Mouse (Mus musculus) cortical plate, adult 2 months (tissue): ENCODE results near the gene Tmc5. TPM values are rescaled to one million over a fixed set of nuclear protein-coding genes. Genes with fewer than 3 reads are reported as not detected.

ENCODE experiments used
- H3K27ac ChIP-seq: fragments of 200-500 bp; 2 replicates; pipeline ENCODE4 v1.5.1; 2012; ENCODE audit warnings: low read length, control low read depth, inconsistent platforms; ENCODE audit not compliant: insufficient read depth
- H3K4me1 ChIP-seq: fragments of 200-500 bp; 2 replicates; pipeline ENCODE4 v1.6.1; 2011; ENCODE audit warnings: low read length; ENCODE audit not compliant: control insufficient read depth, insufficient read depth
- H3K4me3 ChIP-seq: fragments of 200-500 bp; 2 replicates; pipeline ENCODE4 v1.5.1; 2011; ENCODE audit warnings: mild to moderate bottlenecking, low read length, control low read depth; ENCODE audit not compliant: insufficient read depth
- CTCF ChIP-seq: fragments of 200-500 bp; IDR thresholded peaks from 2 replicates; pipeline ENCODE4 v1.5.1; 2011; ENCODE audit warnings: mild to moderate bottlenecking, control low read depth, low read length; ENCODE audit not compliant: insufficient read depth; ENCODE audit errors: extremely low read depth
- POLR2A ChIP-seq: fragments of 200-500 bp; IDR thresholded peaks from 2 replicates; pipeline ENCODE4 v1.6.1; 2011; ENCODE audit warnings: mild to moderate bottlenecking, low read length, control low read depth; ENCODE audit not compliant: insufficient read depth; ENCODE audit errors: extremely low read depth
- polyA plus RNA-seq: library from polyadenylated mRNA; depleted of rRNA; stranded (reverse); fragments of >200 nt; gene quantifications from 2 replicates; pipeline ENCODE4 v1.2.3, GENCODE M21; 2012

Tmc5 gene
- polyA plus RNA-seq, 1 experiment = 0.15 TPM

DNA sequence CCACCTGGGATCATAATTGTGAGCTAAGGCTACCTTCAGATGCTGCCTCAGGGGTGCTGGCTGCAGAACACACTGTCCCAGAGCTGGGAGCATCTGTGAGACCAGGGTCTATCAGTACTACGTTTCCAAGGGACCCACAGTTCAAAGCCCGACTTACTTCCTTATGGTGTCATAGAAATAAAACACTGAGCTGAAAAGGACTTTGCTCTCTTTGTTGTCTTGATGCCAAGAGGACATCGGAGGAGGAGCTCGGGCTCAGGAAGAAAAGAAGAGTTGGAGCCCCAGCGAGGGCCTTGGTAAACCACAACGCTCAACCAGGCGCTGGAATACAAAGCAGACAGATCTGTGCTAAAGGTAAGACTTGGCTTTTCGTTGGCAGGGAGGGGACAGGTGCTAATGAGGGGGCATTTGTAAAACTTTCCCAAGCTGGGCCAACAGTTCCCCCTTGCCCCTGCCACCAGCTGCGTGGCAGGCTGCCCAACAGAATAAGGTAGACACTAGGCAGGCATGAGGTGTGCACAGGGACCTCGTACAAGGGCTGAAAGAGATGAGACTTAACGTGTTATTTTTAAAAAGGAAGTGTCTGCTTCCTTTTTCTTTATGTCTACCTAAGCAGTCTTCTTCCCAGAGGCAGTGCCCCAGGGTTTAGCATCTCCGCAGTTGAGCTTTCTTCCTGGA is 3.0 kb downstream of the Tmc5 start:
- Histone ChIP-seq H3K4me3 (no peak overlapping the region), H3K4me1 (no peaks in the 10 kb centered on the region), H3K27ac (no peak overlapping the region)
- no peak for TF ChIP-seq CTCF
- TF ChIP-seq POLR2A = no peak

- TF ChIP-seq CTCF (no peak), POLR2A (no peak)
- H3K4me3 ChIP-seq = no peak overlapping the region
- no peaks in the 10 kb centered on the region for H3K4me1 ChIP-seq
- no peak overlapping the region for H3K27ac ChIP-seq
Observed at GRCm38 (mm10) chr7:118604842-118605241, 7.7 kb downstream of the Tmc5 start.

DNA sequence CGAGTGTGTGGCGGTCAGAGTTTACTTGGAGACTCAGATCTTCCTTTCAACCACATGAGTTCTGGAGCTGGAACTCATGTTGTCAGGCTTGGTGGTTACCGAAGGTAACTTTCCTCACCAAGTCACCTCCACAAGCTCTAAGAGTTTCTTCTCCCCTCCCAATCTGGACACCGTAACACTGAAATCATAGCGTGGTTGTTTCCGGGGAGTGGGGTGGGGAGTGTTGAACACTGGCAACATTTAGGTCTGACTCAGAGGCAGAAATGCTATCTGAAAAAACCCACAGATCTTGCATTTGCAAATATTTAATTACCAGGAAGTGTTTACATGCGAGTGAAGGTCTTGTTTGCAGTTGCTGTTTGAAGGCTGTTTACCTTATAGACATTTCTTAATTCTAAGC is 12.7 kb downstream of the Tmc5 start:
- TF ChIP-seq CTCF (no peak), POLR2A (no peak)
- no peak overlapping the region for H3K27ac ChIP-seq

GRCm38 (mm10) chr7:118610721-118611120 is 13.6 kb downstream of the Tmc5 start:
- no peak overlapping the region for H3K27ac ChIP-seq
- TF ChIP-seq POLR2A (no peak), CTCF (no peak)
- no peaks in the 10 kb centered on the region for H3K4me1 ChIP-seq
- no peak overlapping the region for H3K4me3 ChIP-seq

More for the DNA sequence above, 12.7 kb downstream of the Tmc5 start:
- Histone ChIP-seq H3K4me3 (no peak overlapping the region), H3K4me1 (no peaks in the 10 kb centered on the region)

- TF ChIP-seq POLR2A (no peak), CTCF (no peak)
- Histone ChIP-seq H3K27ac (no peak overlapping the region), H3K4me1 (no peaks in the 10 kb centered on the region), H3K4me3 (no peak overlapping the region)
Observed at GRCm38 (mm10) chr7:118611185-118611749, 14.2 kb downstream of the Tmc5 start.

DNA sequence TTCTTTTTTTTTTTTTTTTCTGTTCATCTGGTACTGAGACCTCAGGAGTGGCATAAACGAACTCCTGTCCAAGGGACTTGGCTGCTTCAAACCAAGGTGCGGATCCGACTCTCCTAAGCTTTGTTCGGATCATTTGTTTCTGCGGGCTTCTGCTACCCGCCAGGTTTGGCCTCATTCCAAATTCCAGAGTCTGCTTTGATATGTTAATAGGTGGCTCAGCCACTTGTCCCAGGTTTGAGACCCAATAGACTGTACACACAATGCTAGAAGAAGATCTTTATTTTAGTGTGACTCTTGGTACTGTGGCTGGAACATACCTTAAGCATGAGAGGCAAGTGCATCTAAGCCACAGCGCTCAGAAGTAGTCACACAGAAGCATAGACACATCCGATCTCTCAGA is 14.8 kb downstream of the Tmc5 start:
- no peak for TF ChIP-seq POLR2A
- TF ChIP-seq CTCF = no peak
- no peaks in the 10 kb centered on the region for H3K4me1 ChIP-seq

DNA sequence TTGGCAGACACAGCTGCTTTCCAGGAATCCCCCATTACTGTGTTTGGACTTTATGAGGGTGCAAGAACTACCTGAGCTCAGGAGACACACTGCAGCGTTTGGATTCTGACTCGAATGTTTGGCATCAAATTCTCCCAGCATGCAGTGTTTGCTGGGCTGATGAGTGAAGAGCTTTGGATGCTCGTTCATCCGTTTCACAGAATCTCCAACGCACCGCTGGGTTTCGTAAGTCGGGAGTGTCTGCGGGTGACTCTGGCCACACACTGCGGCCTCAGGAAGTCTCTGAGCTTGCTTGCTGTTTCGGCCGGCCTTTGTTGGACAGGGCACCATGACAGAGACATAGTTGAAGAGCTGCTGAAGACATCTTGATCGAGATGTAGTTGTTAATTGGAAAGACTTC is 17.0 kb downstream of the Tmc5 start:
- TF ChIP-seq CTCF = no peak
- TF ChIP-seq POLR2A = no peak
- Histone ChIP-seq H3K27ac (no peak overlapping the region), H3K4me1 (no peaks in the 10 kb centered on the region), H3K4me3 (no peak overlapping the region)

More for the DNA sequence above, 14.8 kb downstream of the Tmc5 start:
- Histone ChIP-seq H3K27ac (no peak overlapping the region), H3K4me3 (no peak overlapping the region)

DNA sequence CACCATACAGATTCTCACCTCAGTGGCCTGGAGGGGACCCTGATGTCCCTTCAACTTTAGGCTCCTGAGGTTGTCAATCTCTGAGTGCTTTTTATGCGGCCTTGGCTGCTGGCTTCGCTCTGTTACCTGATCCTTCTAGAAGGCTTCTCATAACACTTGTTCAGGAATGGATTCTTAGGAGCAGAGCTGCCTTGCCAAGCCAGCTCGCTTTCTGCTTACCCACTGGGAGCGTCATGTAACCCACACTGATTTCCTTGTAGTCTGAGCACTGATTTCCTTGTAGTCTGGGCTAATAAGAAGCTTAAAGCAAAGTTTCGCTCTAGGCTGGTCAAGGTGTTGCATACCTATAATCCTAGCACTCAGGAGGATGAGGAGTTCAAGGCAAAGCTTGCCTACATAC is 21.0 kb downstream of the Tmc5 start:
- Histone ChIP-seq H3K4me1 (no peaks in the 10 kb centered on the region), H3K27ac (no peak overlapping the region), H3K4me3 (no peak overlapping the region)
- TF ChIP-seq CTCF (no peak), POLR2A (no peak)

GRCm38 (mm10) chr7:118620243-118620906 is 23.3 kb downstream of the Tmc5 start:
- Histone ChIP-seq H3K4me1 (no peaks in the 10 kb centered on the region), H3K4me3 (no peak overlapping the region), H3K27ac (no peak overlapping the region)
- TF ChIP-seq CTCF = no peak
- TF ChIP-seq POLR2A = no peak

- no peak for TF ChIP-seq CTCF
- no peak for TF ChIP-seq POLR2A
- no peak overlapping the region for H3K27ac ChIP-seq
- no peaks in the 10 kb centered on the region for H3K4me1 ChIP-seq
- H3K4me3 ChIP-seq = no peak overlapping the region
Observed at GRCm38 (mm10) chr7:118621094-118621493, 24.0 kb downstream of the Tmc5 start.
